Mouse (Mus musculus) lung, adult 2 months (tissue): Measurements from ENCODE around the gene Mob3c.

ENCODE experiments used
- CTCF ChIP-seq: fragments of 200-500 bp; IDR thresholded peaks from 2 replicates; pipeline ENCODE4 v1.5.1; 2011; ENCODE audit warnings: mild to moderate bottlenecking, low read length, control low read depth; ENCODE audit not compliant: insufficient read depth
- POLR2A ChIP-seq: fragments of 200-500 bp; IDR thresholded peaks from 2 replicates; pipeline ENCODE4 v1.6.1; 2011; ENCODE audit warnings: low read depth, mild to moderate bottlenecking, control low read depth, low read length, borderline replicate concordance; ENCODE audit errors: extremely low read depth

- TF ChIP-seq CTCF = no peak
- no peak for TF ChIP-seq POLR2A
Observed at GRCm38 (mm10) chr4:115873231-115873630, 45.3 kb downstream of the Mob3c start.
